Mouse (Mus musculus) lung, embryonic 16.5 days (tissue): ENCODE measurements around the gene Nat8f4. TPM values are rescaled to one million over a fixed set of nuclear protein-coding genes. Genes with fewer than 3 reads are reported as not detected.
"Not testable (repeated sequence)": the region's sequence is repeated elsewhere in the genome, so short reads cannot be mapped to it uniquely, and the experiment has no call there.

Experiments
- ATAC-seq: fragments of 200-750 bp; cut with Nextera tagmentation; 2 replicates; pipeline ENCODE4 v1.8.0; 2017; ENCODE audit warnings: low read depth, mild to moderate bottlenecking, moderate library complexity
- H3K27ac ChIP-seq: fragments of 300-500 bp; sonication (generic); 2 replicates; pipeline ENCODE4 v1.5.1; 2014; ENCODE audit warnings: mild to moderate bottlenecking, control low read depth, low read length
- H3K27me3 ChIP-seq: fragments of 300-500 bp; sonication (generic); 2 replicates; pipeline ENCODE4 v1.6.1; 2014; ENCODE audit warnings: low read depth, low read length, mixed read lengths; ENCODE audit not compliant: control insufficient read depth, insufficient read depth
- H3K36me3 ChIP-seq: fragments of 300-500 bp; sonication (generic); 2 replicates; pipeline ENCODE4 v1.6.1; 2014; ENCODE audit warnings: low read length; ENCODE audit not compliant: control insufficient read depth, insufficient read depth
- H3K4me1 ChIP-seq: fragments of 300-500 bp; sonication (generic); replicated peaks from 2 replicates; pipeline ENCODE4 v1.6.1; 2014; ENCODE audit warnings: low read length, mixed read lengths; ENCODE audit not compliant: control insufficient read depth, insufficient read depth
- H3K4me2 ChIP-seq: fragments of 300-500 bp; sonication (generic); 2 replicates; pipeline ENCODE4 v1.6.1; 2014; ENCODE audit warnings: low read depth, low read length, control low read depth
- H3K4me3 ChIP-seq: fragments of 300-500 bp; sonication (generic); 2 replicates; pipeline ENCODE4 v1.5.1; 2014; ENCODE audit warnings: mild to moderate bottlenecking, low read length, control low read depth
- H3K9ac ChIP-seq: fragments of 300-500 bp; sonication (generic); 2 replicates; pipeline ENCODE4 v1.6.1; 2014; ENCODE audit warnings: low read length, control low read depth
- H3K9me3 ChIP-seq: fragments of 300-500 bp; sonication (generic); 2 replicates; pipeline ENCODE4 v1.6.1; 2016; ENCODE audit warnings: low read length; ENCODE audit not compliant: control insufficient read depth
- WGBS: fragments of 180-500 bp; shearing (Covaris S2); extraction: QIAGEN DNeasy Blood & Tissue Kit; methylation state at CpG from one replicate; pipeline ENCODE4 v1.1.7; 2014; 5-methylcytosine and 5-hydroxymethylcytosine counted together
- polyA plus RNA-seq: library from polyadenylated mRNA; unstranded; fragments of >200 nt; fragmentation: Nextera tagmentation; extraction: Ambion mirVana; gene quantifications from 2 replicates; pipeline ENCODE4 v1.2.1, GENCODE M21; 2015

Gene Nat8f4
- polyA plus RNA-seq, 1 experiment from 2014 or later: 5.3 TPM

- Histone ChIP-seq H3K4me1 (peaks cover 3% of the 10 kb centered on the region), H3K27ac (no peak overlapping the region), H3K9me3 (no peaks in the 10 kb centered on the region), H3K9ac (no peak overlapping the region), H3K27me3 (no peaks in the 10 kb centered on the region), H3K4me3 (no peak overlapping the region), H3K4me2 (no peak overlapping the region), H3K36me3 (no peaks in the 10 kb centered on the region)
- 83% methylated on average over 1 of the region's 1 CpGs for whole genome bisulfite sequencing
- ATAC-seq: no peak
Measured at GRCm38 (mm10) chr6:85909704-85910103, 5.0 kb upstream of the Nat8f4 start.

DNA sequence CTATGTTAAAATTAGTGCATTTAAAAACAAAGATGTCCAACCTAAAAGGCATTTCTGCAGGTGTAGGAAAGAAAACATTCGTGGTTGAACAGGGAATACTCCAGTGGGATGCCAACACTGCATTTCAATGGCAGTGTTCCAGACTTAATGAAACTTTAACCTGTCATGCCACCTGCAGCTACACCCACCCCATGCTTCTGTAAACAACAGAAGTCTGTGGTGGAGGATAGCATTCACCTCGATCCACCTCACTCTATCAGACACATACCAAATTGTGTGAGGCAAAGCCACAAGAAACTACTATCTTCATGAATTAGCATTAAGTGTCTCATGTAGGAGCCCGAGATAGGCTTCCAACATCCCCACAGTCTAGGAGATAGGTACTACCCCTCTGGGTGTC is 3.7 kb upstream of the Nat8f4 start:
- H3K36me3 ChIP-seq: no peaks in the 10 kb centered on the region
- ATAC-seq: no peak
- H3K4me2 ChIP-seq: no peak overlapping the region
- H3K27ac ChIP-seq: no peak overlapping the region
- H3K9ac ChIP-seq: no peak overlapping the region
- H3K4me3 ChIP-seq: no peak overlapping the region
- no peaks in the 10 kb centered on the region for H3K9me3 ChIP-seq
- H3K27me3 ChIP-seq: no peaks in the 10 kb centered on the region
- 58% methylated on average over 3 of the region's 3 CpGs for WGBS
- H3K4me1 ChIP-seq: no peaks in the 10 kb centered on the region

DNA sequence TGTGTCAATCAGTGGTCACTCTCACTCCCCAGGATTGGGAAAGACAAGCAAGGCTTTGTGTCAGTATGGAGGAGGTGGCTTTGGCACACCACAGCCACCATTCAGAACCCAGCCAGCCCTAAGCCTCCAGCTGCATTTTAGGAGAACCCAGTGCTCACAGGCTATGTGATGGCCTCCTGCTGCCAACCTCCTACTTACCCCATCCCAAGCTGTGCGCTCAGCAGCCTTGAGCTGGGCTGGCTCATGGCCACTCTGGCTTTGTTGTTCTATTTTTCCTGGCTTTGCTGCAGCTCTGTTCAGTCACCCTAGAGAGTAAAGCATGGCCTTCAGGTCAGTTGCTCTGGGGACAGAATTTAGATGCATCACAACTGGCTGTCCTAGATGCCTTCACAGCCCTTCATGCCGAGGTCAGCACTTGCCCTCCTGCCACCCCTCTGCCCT is 2.2 kb upstream of the Nat8f4 start:
- H3K4me2 ChIP-seq, H3K9ac ChIP-seq, H3K4me3 ChIP-seq, ATAC-seq, H3K4me1 ChIP-seq, H3K9me3 ChIP-seq, H3K27ac ChIP-seq, H3K27me3 ChIP-seq, H3K36me3 ChIP-seq: not testable (repeated sequence)
- WGBS: 64% methylated on average over 2 of the region's 2 CpGs

DNA sequence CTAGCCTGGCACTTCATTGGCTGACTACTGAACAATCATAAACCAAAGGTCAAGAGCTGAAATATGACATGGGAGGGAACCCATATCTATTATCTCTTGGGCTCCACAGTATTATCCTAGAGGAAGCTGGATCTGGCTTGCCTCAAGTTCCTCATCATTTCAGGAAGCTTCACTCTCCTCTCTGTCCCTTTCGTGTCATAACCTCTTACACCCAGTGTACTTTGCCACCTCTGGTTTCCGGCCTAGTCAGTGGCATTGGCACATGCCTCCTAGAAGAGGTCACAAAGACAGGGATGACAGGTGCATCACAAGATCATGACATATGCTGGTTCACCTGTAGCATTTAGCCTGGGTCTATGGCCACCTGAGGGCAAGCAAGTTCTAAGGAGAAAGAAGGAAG is 2.4 kb downstream of the Nat8f4 start:
- no peaks in the 10 kb centered on the region for H3K9me3 ChIP-seq
- H3K36me3 ChIP-seq: no peaks in the 10 kb centered on the region
- H3K4me3 ChIP-seq: no peak overlapping the region
- H3K27me3 ChIP-seq: no peaks in the 10 kb centered on the region
- no peak overlapping the region for H3K27ac ChIP-seq
- H3K4me1 ChIP-seq: no peaks in the 10 kb centered on the region
- no peak for ATAC-seq
- H3K4me2 ChIP-seq: no peak overlapping the region
- no peak overlapping the region for H3K9ac ChIP-seq
- 86% methylated on average over 2 of the region's 2 CpGs for WGBS

GRCm38 (mm10) chr6:85898596-85899475 is 5.8 kb downstream of the Nat8f4 start:
- 67% methylated on average over 6 of the region's 8 CpGs for WGBS
- H3K4me3 ChIP-seq, H3K9ac ChIP-seq, H3K27me3 ChIP-seq, H3K9me3 ChIP-seq, H3K4me1 ChIP-seq, H3K36me3 ChIP-seq, H3K27ac ChIP-seq, H3K4me2 ChIP-seq, ATAC-seq: not testable (repeated sequence)

DNA sequence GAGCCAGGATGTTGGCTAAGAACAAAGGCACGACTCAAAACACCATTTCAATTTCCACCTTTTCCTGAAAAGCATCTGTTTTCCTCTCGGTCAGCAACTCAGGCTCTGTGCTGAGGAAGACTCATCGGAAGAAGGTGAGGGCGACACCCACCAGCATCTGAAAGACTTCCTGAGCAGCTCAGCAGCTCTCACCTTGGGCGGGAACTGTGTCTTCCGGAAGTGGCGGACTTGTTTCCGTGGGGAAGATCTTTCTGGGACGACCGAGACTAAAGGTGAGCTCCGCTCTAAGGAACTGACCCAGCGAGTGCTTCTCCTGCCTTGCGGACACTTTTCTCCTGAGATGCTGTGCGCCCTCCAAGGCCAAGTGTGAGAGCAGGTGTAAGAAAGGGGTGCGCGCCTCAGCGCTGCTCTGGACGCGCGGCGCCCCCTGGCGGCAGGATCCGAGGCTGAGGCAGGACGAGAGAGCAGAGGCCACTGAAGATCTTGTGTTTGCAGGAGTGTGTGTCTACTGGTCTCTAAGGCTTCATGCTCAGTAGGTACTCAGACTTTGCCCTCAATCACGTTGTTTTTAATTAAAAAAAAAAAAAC is 9.5 kb downstream of the Nat8f4 start:
- not testable (repeated sequence) for H3K27me3 ChIP-seq, H3K4me2 ChIP-seq, H3K4me1 ChIP-seq, H3K4me3 ChIP-seq, H3K27ac ChIP-seq, H3K9ac ChIP-seq, ATAC-seq, H3K9me3 ChIP-seq, H3K36me3 ChIP-seq
- 67% methylated on average over 25 of the region's 25 CpGs for WGBS

GRCm38 (mm10) chr6:85888961-85889360 is 15.7 kb downstream of the Nat8f4 start:
- Histone ChIP-seq H3K4me3 (no peak overlapping the region), H3K27ac (no peak overlapping the region), H3K27me3 (no peaks in the 10 kb centered on the region), H3K9ac (no peak overlapping the region), H3K4me1 (no peaks in the 10 kb centered on the region), H3K4me2 (no peak overlapping the region), H3K9me3 (0 out of 2 replicates have a peak, but pooled peaks cover 2% of the 10 kb centered on the region), H3K36me3 (no peaks in the 10 kb centered on the region)
- 81% methylated on average over 2 of the region's 2 CpGs for WGBS
- ATAC-seq: no peak

DNA sequence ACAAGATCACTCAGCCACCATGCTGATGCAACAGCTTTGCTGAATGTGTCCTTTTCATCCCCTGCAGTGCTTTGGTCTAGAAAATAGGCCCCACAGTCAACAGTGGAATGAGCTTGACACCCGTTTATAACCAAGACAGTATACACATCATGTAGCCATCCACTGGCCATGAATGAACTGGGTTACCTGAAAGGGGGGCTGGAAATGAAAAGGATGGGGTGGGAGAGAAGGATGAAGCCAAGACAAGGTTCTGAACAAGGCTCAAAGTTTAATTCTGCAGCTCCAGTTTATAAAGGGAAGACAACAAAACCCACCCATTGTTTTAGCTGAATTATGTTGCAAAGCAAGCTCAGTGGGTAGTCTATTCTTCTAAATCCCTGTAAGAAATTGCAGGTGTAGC is 20.4 kb downstream of the Nat8f4 start:
- H3K27me3 ChIP-seq: no peaks in the 10 kb centered on the region
- 92% methylated on average over 1 of the region's 1 CpGs for WGBS
- no peaks in the 10 kb centered on the region for H3K4me1 ChIP-seq

GRCm38 (mm10) chr6:85883246-85883645 is 21.4 kb downstream of the Nat8f4 start:
- not testable (repeated sequence) for ATAC-seq, H3K4me3 ChIP-seq, H3K9ac ChIP-seq, H3K4me2 ChIP-seq, H3K36me3 ChIP-seq, H3K27me3 ChIP-seq, H3K27ac ChIP-seq, H3K9me3 ChIP-seq, H3K4me1 ChIP-seq
- WGBS: 87% methylated on average over 9 of the region's 9 CpGs

More for the DNA sequence above, 20.4 kb downstream of the Nat8f4 start:
- Histone ChIP-seq H3K9me3 (peaks cover 5% of the 10 kb centered on the region), H3K4me2 (no peak overlapping the region), H3K36me3 (no peaks in the 10 kb centered on the region), H3K9ac (no peak overlapping the region), H3K4me3 (no peak overlapping the region), H3K27ac (no peak overlapping the region)
- no peak for ATAC-seq
